Mouse (Mus musculus) skeletal muscle tissue, adult 2 months (tissue): ENCODE measurements around the gene Nxn.
"Not testable (repeated sequence)": the region's sequence is repeated elsewhere in the genome, so short reads cannot be mapped to it uniquely, and the experiment has no call there.

Source experiments
- DNase-seq: peaks from one replicate; pipeline ENCODE4 v3.0.0-alpha.2; 2012; ENCODE audit warnings: low read depth, low spot score

Nxn gene

GRCm38 (mm10) chr11:76216681-76217389 lies 182.1 kb downstream of the Nxn start:
- DNase-seq = peak; percentile 22

GRCm38 (mm10) chr11:76216049-76216540 lies 182.8 kb downstream of the Nxn start:
- no peak for DNase-seq

GRCm38 (mm10) chr11:76215011-76215410 lies 183.9 kb downstream of the Nxn start:
- DNase-seq = no peak

- no peak for DNase-seq
Observed at GRCm38 (mm10) chr11:76213841-76214240, 185.1 kb downstream of the Nxn start.

- not testable (repeated sequence) for DNase-seq
Observed at GRCm38 (mm10) chr11:76211595-76211994, 187.3 kb downstream of the Nxn start.

GRCm38 (mm10) chr11:76210228-76210985 lies 188.5 kb downstream of the Nxn start:
- DNase-seq = no peak
